Mouse (Mus musculus): ENCODE data around the gene Cxxc4. TPM values are rescaled to one million over a fixed set of nuclear protein-coding genes. Genes with fewer than 3 reads are reported as not detected.

The Cxxc4 gene
- under 1 TPM; 0.22 to 0.24 TPM for polyA plus RNA-seq (2017; shearing (Covaris generic))

GRCm38 (mm10) chr3:134236414-134237112, at the start of gene Cxxc4:
Gene Cxxc4 (plus strand): TSS chr3:134236484.

